Mouse (Mus musculus) kidney, postnatal 4 days (tissue): ENCODE results near the gene Slc51a.
A peak's percentile ranks its signal among the peaks of the same experiment; 100 is the strongest.
"Not testable (repeated sequence)": the region's sequence is repeated elsewhere in the genome, so short reads cannot be mapped to it uniquely, and the experiment has no call there.

Experiments used
- DNase-seq, 2 experiments: peaks; one replicate each; pipeline ENCODE4 v3.0.0; 2021; ENCODE audit warnings: mixed read lengths in 2 of 2

The Slc51a gene

DNA sequence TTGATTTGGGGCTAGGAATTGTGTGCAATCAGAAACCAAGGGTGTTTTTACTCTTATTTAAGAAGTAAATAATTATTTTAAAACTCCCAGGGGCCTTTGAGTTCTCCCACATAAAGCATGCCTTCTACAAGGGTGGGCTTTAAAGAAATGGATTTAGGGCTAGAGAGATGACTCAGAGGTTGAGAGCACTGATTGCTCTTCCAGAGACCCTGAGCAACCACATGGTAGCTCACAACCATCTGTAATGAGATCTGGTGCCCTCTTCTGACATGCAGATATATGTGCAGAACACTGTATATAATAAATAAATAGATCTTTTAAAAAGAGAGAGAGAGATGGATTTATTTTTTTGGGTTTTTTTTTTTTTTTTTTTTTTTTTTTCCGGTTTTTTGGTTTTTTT is 22.8 kb downstream of the Slc51a start:
- DNase-seq, result no peak

DNA sequence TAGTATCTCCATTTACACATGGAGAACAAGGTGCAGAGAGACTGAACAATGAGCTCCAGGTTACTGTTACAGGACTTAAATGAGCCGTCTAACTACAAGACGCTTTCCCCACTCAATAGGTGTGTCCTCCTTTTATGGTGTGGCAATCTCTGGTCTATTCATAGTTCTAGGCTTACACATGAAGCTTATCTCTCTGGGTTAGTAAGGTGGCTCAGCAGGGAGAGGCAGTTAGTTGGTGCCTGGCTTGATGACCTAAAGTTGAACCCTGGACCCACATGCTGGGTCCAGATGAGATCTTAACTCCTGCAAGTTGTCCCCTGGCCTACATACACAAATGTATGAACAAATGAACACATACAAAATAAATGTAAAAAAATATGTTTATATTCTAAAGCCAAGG is 24.3 kb downstream of the Slc51a start:
- DNase-seq, result no peak

DNA sequence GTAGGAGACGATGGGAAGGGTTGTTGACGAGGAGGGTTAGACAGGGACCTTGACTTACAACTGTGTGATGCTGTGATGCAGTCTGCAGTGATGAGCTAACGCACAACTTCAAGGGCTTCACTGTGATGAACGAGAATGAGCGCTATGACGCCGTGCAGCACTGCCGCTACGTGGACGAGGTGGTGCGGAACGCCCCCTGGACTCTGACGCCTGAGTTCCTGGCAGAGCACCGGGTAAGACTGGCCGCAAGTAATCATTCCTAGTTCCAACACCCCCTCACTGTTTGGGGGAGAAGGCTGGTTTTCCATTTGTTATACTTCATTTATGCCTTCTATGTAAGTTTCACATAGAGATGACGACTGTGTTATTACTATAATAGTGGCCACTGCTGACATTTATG is 24.7 kb downstream of the Slc51a start:
- DNase-seq, result no peak

DNA sequence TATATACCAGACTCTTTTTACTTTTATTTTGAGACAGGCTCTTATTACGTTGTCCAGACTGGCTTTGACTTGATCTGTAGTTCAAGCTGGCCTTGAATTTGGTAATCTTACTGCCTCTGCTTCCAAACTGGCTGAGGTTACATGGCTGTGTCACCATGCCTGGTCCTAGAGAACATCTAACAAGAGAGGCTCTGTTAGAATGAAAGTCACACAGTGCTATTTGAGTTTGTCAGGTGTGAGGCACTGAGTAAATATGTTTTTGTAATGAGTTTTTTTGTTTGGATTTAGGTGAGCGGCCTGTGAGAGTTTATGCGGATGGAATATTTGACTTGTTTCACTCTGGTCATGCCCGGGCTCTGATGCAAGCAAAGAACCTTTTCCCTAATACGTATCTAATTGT is 26.0 kb downstream of the Slc51a start:
- no peak for DNase-seq

DNA sequence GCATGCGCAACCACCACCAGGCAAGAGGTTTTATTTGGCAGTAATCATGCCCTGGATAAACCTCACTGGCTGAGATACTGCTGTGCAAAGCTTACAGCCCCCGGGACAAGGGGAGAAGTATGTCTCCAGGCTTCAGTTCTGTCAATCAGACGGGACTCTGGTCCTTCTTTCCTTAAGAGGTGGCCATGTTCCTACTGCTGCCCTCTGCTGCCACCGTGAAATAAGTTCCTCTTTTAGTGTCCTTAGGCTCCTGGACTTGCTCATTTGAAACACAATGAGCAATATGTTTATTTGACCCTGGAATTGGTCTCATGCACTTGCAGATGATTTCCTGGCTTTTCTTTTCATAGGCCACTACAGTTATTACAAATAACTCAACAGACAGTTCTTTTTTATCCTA is 27.2 kb downstream of the Slc51a start:
- no peak for DNase-seq

DNA sequence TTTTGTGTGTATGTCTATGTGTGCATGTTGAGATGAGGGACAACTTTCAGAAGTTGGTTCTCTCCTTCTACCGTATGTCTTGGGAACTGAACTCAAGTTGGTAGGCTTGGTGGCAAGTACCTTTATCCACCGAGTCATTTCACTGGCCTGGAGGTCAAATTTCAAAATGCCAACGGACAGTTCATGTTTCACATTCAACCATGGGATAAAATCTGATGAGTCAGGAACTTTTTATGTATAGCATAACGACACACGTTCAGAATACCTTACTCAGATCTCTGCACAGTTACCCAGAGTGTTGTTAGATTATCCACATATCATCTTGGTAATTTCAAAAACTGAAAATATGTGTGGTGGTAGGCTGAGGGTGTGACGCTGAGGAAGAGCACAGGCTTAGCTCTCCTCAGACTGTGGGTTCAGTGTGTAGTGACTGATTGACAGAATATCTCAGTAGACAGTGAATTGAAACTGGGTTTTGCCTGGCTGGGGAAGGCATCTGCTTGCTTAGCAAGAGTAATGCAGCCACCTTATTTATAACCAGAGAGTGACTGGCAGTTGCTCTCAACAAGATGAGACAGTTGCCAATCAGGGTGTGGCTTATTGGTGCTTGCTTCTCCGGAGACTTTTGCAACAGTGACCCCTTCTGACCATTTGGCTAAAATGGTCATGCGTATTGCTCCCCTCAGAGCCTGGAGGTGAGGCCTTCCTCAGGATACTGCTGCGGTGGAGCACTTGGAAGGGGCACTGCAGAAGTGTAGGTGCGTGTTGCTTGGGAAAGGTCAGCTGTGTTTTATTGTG is 29.9 kb downstream of the Slc51a start:
- DNase-seq, result peak; percentile 43 to 62

DNA sequence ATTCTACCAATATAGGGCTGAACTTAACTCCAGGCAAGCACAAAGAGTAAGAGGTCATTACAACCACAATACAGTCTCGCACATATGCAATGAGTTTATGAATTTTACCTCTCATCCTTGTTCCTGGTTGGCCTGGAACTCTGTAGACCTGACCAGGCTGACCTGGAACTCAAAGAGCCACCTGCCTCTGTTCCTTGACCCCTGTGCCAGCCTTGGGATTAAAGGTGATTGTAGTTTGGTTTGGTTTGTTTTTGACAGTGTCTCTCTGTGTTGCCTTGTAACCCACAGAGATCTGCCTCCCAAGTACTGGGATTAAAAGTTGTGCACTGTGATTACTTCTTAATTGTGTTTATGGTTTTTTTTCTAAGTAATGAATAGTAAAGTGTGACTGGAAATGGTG is 30.9 kb downstream of the Slc51a start:
- DNase-seq, result no peak

DNA sequence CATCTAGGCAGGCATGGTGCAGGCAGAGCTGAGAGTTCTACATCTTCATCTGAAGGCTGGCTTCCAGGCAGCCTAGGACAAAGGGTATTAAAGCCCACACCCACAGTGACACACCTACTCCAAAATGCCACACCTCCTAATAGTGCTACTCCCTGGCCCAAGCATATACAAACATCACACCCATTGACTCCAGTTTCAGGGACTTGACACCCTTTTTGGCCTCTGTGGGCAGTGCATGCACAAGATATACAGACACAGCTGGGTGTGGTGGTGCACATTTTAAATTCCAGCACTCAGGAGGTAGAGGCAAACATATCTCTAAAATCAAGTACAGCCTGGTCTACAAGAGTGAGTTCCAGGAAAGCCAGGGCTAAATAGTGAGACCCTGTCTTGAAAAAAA is 31.6 kb downstream of the Slc51a start:
- DNase-seq, result no peak

DNA sequence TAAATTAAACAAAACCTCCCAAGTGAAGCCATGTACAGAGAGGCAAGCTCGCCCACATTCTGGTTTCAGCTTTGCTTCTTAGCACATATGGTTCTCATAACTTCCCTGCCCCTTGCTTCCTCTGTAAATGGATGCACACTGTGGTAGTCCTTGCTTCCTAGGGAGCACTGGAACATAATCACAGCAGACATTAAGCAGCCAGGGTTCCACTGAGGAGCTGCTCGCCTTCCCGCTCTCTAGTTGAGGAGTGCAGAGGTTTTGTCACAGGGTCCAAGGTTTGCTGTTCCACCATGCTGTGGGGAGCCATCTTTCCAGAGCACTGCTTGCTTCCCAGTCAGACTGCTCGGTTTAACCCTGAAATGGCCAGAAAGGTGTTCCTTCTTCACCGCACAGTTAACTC is 33.0 kb downstream of the Slc51a start:
- no peak for DNase-seq

DNA sequence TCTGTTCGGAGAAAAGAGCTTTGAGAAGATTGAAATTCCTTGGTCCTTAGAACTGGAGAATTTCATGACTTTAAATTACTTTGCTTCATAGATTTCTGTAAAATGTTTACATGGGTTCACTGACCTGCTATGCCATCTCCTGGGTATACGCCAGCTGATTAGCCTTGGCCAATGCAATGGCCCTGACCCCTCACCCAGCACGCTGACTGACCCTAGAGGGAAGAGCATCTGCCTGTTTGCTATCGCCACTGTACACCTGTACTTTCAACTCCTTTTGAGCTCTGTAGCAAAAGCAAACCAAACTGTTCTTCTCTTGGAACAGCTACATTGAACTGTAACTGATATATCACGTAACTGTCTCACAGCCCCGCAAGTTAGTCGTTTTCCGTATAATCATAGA is 34.6 kb downstream of the Slc51a start:
- no peak for DNase-seq

DNA sequence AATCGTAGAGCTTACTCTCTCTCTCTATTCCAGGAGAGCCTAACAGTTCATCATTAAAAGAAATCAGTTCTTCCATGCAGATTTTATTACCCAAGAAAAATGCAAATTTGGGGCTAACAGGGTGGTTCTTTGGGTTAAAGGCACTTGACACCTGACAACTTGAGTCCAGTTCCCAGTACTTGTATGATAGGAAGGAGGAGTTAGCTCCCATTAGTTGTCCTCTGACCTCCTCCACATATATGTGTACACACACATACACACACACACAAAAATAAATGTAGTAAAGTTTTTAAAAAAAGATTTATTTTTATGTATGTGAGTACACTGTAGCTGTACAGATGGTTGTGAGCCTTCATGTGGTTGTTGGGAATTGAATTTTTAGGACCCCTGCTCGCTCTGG is 37.5 kb downstream of the Slc51a start:
- no peak for DNase-seq

DNA sequence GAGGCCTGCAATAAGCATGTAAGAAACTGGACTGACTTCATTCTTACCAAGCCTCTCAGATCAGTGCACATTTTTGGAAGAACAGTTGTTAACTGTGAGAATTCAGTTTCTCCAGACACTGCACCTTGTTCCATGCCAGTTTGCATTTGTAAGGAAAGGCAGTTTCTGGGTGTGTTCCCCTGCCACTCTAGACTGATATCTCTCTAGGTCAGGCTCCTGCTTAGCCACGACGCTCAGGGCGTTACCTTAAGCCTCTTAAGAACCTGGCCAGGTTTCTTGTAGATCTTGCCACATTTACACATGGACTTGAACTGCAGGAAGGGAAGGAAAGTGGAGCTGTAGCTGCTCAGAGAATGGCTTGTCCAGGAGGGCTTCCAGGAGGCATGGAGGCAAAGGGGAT is 38.0 kb downstream of the Slc51a start:
- DNase-seq, result no peak

DNA sequence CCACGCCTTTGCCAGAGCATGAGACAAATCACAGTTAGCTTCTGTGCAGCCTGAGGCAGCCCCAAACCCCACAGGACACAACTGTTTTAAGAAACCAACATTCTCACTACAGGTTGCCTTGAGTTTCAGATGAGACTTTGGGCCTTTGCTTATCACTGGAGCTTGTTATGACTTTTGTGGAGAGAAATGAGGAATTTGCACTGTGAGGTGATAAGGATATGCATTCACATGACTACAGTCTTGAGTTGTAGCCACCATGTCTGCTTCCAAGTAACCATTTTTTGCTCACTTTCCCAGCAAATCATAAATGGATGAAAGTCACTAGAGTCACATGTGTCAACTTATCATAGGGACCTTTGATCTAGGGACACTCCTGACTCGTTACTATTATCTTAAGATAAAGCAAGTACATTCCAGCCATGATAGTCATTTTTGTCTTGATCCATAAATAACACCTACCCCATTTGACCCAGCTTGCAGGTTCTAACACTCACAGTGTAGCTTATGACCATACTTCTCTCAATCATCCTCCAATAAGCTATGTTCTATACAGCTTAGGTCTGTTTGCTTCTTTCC is 41.0 kb downstream of the Slc51a start:
- DNase-seq, result no peak

DNA sequence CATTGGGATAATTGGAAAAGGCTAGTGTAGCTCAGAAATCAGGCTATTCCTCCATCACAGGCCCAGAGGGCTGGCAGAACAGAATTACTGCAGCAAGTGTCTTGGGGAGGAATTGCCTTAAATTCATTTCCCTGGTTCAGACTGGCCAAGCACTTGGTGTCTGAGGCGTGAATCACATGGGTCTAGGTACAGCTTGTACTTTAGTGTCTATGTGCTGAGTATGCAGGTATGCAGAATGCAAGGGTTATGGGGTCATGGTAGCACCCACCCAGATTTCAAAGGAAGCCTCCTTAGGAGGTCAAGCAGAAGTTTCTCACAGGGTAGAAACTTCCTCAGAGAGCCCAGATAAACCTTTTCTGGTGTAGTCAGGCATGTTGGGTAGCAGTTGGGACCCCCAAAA is 42.1 kb downstream of the Slc51a start:
- DNase-seq, result no peak

DNA sequence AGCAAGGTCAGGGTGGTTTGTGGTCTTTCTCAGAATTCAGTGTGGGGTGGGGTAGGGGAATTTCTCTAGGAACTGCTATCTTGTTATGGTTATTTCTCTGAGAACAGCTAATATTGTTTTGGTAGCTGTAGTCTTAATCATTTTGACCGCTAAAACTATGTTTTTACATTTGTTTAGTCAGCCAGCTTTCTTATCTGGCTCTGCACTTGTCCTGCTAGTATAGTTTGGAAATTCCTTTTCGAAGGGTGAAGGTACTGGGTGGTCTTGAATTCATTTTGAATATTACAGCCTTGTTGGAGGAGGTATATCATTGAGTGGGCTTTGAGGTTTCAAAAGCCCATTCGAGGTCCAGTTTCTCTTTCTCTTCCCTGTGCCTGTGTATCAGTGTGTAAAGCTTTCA is 43.1 kb downstream of the Slc51a start:
- DNase-seq, result not testable (repeated sequence)

DNA sequence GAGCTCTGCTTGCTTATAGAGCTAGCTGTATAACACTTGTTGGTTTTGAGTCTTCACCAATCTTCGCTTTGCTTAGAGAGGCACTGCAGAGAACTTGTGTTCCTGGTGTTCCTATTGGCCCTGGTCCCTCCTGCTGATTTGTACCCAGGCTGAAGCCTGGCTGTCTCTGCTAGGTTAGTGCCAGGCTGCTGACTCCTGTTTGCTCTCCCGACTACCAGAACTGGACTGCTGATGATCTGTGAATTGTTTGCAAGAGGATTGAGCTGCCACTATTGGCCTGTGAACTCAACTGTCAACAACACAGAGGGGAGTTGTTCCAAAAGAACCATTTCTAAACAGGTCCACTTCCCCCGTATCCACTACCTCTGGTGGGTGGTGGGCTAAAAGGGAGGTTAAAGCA is 46.2 kb downstream of the Slc51a start:
- no peak for DNase-seq

DNA sequence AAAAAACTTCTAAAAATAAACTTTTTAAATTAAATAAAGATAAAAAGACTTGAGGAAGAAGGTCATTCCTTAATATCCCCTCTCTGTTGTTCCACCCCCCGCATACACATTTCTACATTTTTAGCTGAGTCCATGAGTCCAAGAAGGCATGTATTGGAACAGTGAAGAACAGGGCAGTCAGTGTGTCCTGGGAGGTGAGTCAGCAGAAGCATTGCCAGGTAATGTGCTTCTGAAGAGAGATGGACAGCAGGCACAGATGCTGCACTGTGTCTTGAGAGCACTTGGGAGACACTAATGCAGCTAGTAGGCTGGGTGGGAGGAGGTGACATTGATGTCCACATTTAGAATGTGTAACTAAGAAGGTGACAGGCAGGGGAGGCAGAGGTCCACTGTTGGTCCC is 50.4 kb downstream of the Slc51a start:
- DNase-seq, result no peak

DNA sequence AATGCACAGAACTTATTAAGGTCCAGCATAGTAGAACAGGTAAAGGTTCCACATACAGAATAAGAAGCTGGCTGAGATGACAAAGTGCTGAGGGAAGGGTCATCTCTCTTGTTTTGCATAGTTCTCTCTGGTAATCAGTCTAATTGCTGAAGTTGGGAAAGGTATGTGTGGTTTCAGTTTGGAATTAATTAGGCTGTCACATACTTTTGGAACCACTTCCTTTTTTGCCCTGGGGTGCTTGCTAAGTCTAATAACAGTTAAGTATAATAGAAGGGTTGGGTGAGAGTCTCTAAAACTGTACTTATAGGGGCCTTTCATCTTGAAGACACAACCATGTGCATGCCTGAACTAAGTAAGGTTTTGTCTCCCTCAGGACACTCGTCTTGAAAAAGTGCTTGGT is 51.0 kb downstream of the Slc51a start:
- DNase-seq, result no peak

DNA sequence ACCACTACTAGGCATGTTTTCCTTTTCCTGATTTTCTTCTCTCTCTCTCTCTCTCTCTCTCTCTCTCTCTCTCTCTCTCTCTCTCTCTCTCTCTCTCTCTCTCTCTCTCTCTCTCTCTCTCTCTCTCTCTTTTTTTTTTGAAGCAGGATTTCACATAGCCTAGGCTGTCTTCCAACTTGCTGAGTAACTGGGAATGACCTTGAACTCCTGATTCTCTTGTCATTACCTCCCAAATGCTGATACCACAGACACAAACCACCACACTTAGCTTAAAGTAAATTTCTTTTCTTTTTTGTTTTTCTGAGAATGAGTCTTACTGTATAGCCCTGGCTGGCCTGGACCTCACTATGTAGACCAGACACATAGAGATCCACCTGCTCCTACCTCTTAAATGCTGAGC is 53.0 kb downstream of the Slc51a start:
- DNase-seq, result no peak

DNA sequence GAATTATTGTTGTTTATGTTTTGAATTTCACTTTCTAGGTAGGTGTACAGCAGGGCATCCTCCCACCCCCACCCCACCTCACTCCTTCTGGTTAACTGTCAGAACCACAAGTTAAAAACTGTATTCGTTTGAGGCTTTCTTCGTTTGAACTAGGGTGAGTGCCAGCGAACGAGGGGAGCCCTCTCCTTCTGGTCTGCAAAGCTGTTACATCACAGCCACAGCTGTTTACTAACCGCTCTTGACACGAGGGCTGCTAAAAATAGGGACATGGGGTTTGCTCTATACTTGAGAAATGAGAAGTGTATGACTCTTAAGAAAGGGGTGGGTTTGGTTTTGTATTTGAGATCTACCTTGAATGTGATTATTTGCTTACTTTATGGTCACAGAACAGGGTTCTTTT is 53.6 kb downstream of the Slc51a start:
- no peak for DNase-seq

DNA sequence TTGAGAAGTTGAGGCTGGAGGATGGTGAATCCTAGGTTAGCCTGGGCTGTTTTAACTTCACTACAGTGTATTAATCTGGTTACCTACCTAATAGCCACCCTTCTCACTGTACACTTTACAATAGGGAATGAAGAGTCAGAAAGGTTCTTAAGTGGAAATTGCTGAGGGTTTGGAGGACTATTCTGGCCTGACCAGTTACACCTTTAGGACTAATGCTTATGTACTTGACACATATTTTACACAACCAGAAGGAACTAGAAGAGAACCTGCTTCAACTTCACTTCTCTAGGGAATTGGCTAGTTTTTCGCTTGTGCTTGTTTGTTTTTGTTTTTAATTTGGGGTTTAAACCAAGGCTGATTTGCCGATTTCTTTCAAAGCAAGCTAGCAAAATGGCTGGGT is 54.5 kb downstream of the Slc51a start:
- no peak for DNase-seq

DNA sequence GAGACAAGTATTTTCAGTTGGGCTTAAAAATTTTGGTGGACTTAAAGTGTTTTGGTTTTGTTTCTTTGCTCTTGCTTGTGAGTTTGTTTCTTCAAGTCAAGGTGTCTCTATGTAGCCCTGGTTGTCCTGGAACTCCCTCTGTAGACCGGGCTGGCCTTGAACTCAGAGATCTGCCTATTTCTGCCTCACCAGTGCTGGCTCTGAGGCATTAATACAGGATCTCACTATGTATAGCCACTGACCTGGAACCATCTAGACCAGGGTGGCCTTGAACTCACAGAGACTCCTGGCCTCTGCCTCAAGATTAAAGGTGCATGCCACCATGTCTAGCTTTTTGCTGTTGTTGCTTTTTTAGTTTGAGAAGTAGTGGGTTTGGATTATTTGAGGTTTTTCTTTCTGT is 55.8 kb downstream of the Slc51a start:
- no peak for DNase-seq

DNA sequence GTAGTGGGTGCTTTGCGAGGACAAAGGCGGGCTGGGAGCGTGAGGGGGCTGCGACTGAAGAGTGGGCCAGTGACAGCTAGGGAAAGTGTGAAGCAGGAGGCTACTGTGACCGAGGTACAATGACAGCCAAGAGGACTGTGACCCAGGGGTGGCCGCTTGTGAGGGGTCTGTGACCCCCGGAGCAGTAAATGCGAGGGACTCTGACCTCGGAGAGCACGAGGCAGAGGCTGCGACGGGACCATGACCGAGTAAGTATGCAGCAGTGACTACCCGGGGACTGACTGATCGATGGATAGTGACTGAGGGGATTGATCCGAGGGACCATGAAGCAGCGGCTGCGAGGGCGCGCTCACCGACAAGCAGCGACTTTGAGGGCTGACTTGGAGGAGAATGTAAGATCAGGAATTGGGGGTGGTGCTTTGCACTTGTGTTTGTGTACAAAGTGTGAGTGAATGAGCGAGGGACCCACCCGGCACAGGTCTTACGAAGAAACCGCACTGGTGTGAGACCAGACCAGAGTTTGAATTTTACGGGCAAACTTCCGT is 56.6 kb downstream of the Slc51a start:
- no peak for DNase-seq

DNA sequence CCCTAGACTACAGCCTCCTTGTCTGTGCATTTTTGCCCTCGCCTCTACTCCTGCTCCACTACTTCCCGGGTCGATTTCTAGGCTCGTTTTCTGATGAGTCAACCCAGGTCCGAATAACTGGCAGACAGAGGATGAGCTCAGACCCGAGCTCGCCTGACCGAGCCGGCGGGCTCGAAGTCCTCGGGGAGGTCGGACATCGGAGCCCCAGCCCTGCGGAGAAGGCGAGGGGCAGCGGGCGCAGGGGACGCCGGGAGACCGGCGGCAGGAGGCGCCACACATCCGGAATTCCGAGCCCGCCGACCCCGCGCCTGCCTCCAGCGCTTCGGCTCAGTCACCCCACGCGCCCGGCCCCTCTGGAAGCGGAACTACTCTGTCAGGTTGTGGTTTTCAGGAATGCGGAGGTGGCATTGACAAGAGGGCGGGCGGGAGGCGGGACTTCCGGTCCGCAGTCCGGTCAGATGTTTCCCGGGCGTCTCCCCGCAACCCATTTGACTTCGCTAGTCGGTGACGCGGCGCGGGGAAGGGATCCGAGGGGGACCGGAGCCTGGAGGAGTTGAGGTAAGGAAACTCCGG is 57.1 kb downstream of the Slc51a start, which contains the start of gene Pcyt1a:
TSS of gene Pcyt1a (plus strand) at position 448 of the 573 bp plus-strand sequence.
- peak; percentile 94 to 97 for DNase-seq
